Mouse (Mus musculus) myocyte (in vitro differentiated cells): ENCODE data around the gene Serhl.

Experiments
- E2F4 ChIP-seq: IDR thresholded peaks from one replicate; pipeline ENCODE4 v1.6.1; 2011; ENCODE audit warnings: mild to moderate bottlenecking, control low read depth, moderate library complexity; ENCODE audit not compliant: insufficient read depth
- MAX ChIP-seq: IDR thresholded peaks from one replicate; pipeline ENCODE4 v1.6.1; 2011; ENCODE audit warnings: low read depth, mild to moderate bottlenecking, control low read depth
- MYOD1 ChIP-seq, 3 experiments: IDR thresholded peaks; one replicate each; pipeline ENCODE4 v1.6.1; 2011; ENCODE audit warnings: control low read depth in 2 of 3, low read depth in 2 of 3, mild to moderate bottlenecking in 2 of 3, moderate library complexity in 1 of 3; ENCODE audit not compliant: insufficient read length in 2 of 3, control insufficient read depth in 1 of 3
- MYOG ChIP-seq, 3 experiments: IDR thresholded peaks; one replicate each; pipeline ENCODE4 v1.6.1; 2011; ENCODE audit warnings: control low read depth in 2 of 3, low read depth in 2 of 3, mild to moderate bottlenecking in 2 of 3; ENCODE audit not compliant: insufficient read length in 2 of 3, control insufficient read depth in 1 of 3, insufficient read depth in 1 of 3
- POLR2A ChIP-seq: IDR thresholded peaks from one replicate; pipeline ENCODE4 v1.6.1; 2011; ENCODE audit warnings: low read depth, mild to moderate bottlenecking, control low read depth, moderate library complexity; ENCODE audit not compliant: insufficient read length
- POLR2AphosphoS2 ChIP-seq: IDR thresholded peaks from one replicate; pipeline ENCODE4 v1.6.1; 2011; ENCODE audit warnings: low read depth, control low read depth; ENCODE audit not compliant: insufficient read length
- TCF12 ChIP-seq: IDR thresholded peaks from one replicate; pipeline ENCODE4 v1.6.1; 2011; ENCODE audit warnings: mild to moderate bottlenecking, control low read depth; ENCODE audit not compliant: poor library complexity, insufficient read depth, severe bottlenecking
- USF1 ChIP-seq: IDR thresholded peaks from one replicate; pipeline ENCODE4 v1.6.1; 2011; ENCODE audit warnings: low read depth, mild to moderate bottlenecking, control low read depth, moderate library complexity

- no peak for TF ChIP-seq POLR2A
- no peak for TF ChIP-seq TCF12
- TF ChIP-seq USF1, result no peak
- TF ChIP-seq MYOD1 (IDR thresholded peaks at IDR 0.05; ENCODE audit: control insufficient read depth in 1 of 3, insufficient read length in 2 of 3, low read depth in 2 of 3), result no peak
- TF ChIP-seq E2F4, result no peak
- no peak for TF ChIP-seq MYOG (IDR thresholded peaks at IDR 0.05; ENCODE audit: control insufficient read depth in 1 of 3, insufficient read depth in 1 of 3, insufficient read length in 2 of 3, low read depth in 2 of 3)
- no peak for TF ChIP-seq POLR2AphosphoS2
- no peak for TF ChIP-seq MAX
Observed at GRCm38 (mm10) chr15:83111874-83112273, 22.6 kb downstream of the Serhl start.
